Mouse (Mus musculus) right cerebral cortex, postnatal 25 days (tissue): ENCODE data around the gene Plekhm3.

Source experiments
- DNase-seq: peaks from one replicate; pipeline ENCODE4 v3.0.0; 2022

The Plekhm3 gene

GRCm38 (mm10) chr1:64823564-64823963 lies 133.1 kb downstream of the Plekhm3 start:
- DNase-seq, result no peak

- DNase-seq, result no peak
Measured at GRCm38 (mm10) chr1:64817709-64818108, 138.9 kb downstream of the Plekhm3 start.

DNA sequence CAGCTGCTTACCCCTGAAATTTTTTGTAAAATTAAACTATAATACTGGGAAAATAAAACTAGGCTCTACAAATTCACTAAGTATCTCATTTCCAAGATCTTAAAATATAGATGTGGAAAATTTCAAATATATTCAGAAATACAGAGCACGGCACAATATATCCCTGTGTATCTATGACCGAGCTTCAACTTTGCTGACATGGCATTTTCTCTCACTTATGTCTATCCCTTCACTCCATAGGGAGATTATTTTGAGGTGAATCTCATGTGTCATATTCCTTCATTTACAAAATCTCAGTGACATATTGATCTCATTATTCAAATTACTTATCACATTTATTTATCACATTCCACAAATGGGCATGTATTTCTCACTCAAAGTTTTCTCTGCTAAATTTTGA lies 143.4 kb downstream of the Plekhm3 start:
- no peak for DNase-seq

- no peak for DNase-seq
Measured at GRCm38 (mm10) chr1:64811956-64812355, 144.7 kb downstream of the Plekhm3 start.

DNA sequence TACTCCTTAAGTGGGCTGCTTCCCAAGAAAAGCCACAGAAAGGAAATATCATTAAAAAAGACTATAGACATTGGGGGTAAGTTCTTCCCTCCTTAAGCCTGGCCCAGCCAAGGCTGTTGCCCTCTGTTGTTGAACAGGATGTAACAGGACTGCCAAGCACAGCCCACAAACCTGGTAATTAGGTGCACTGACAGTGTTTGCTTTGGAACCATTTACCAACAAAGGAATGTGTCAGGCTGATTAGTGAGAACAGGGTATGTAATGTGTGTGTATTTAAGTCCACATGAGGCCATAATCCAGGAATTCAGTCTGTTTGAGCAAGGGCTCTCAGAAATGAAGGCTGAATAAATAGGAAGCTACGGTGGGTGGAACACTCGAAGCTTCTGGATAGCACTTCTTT lies 147.5 kb downstream of the Plekhm3 start:
- DNase-seq, result no peak

DNA sequence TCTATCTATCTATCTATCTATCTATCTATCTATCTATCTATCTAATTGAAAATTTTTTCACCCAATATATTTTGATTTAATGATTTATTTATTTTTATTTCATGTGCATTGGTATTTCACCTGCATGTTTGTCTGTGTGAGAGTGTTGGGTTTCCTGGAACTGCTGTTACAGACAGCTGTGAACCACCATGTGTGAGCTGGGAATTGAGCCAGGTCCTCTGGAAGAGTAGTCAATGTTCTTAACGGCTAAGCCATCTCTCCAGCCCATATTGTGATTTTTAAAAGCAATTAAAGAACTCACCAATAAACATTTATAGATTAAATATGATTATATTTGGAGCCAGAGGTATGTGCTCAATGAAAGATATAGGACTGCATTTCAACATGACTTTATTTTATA lies 148.9 kb downstream of the Plekhm3 start:
- no peak for DNase-seq

DNA sequence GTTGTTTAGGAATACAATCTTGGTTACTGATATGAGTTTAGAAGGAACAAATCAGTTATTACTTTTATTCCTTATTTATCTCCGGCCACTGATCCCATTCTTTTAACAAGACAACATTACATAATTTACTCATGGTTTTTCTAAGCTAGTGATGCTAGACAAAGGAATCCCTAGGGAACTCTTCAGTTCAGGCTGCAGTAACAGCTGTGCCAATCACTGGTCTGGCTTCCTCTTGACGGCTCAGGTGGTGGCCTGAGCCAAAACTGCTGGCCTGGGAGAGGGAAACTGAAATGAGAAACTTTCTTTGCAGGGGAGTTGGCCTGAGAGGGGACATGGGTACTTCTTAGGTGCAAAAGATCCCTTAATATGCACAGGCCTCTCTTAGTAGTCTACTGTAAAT lies 151.4 kb downstream of the Plekhm3 start:
- DNase-seq, result no peak

DNA sequence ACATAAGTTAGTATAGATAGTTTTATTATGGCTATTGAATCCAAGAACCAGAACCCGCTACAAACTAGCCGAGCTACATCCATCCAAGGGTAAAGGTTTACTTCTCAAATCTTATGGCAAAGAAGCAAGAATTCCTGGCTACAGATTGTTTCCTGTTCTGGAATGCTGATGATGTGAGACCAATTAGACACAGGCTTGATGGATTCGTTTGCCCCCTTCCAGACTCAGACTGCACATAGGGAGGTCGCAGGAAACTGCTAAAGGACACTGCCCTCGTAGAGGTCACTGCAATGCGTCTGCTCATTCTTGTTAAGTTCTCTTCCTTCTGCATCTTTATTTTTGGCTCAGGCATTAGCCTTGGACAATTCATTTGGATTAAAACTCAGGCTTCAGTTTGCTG lies 154.0 kb downstream of the Plekhm3 start:
- DNase-seq, result no peak

- no peak for DNase-seq
Measured at GRCm38 (mm10) chr1:64797621-64798020, 159.0 kb downstream of the Plekhm3 start.

GRCm38 (mm10) chr1:64796867-64797582 lies 159.6 kb downstream of the Plekhm3 start:
- DNase-seq, result no peak

DNA sequence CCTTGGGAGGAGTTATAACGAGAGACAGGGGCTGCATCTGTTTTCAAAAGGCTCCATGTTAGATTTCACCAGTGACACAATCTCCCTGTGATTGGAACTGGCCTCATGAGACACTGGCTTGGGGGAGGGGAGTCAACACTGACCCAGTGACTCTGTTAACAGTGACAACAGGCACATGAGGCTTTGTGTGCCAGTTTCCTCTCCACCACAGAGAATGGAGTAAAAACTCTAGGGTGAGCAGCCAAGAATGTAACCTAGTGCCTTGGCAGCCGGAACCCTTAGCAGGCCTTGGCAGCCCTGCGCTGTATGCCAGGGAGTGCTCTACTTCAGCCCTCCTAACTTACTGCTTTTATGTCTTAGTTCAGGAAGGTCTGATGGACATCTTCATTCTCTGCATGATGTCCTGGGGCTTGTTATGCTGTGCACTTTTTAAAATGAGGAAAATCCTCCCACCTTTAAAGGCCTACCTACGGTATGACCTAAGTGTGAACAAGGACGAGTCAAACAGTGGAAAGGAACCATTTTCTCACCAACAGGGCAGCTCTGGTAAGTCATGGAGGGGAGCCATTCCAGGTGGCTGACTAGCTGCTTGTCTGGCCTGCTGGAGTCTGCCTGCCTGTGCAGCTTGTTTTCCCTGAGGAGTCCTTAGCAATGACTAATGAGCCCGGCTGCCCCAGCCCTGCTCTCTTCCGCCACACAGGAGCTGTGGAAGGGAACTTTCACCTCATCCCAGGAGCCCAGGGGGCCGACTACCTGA lies 161.2 kb downstream of the Plekhm3 start:
- no peak for DNase-seq

GRCm38 (mm10) chr1:64794096-64794495 lies 162.5 kb downstream of the Plekhm3 start:
- no peak for DNase-seq

DNA sequence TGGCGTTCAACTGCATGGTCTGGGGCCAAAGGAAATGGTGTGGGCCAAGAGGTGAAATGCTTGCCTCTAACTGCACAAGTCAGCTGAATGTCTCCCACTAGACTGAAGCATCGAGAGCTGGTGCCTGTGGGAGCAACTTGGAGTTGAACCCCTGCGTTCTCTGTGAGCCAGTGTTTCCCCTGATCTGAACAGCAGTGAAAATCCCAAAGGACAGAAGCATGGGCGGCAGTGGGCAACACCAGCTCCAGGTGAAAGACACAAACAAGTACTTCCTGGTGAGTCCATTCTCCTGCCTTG lies 163.4 kb downstream of the Plekhm3 start:
- no peak for DNase-seq

GRCm38 (mm10) chr1:64792521-64793233 lies 163.9 kb downstream of the Plekhm3 start:
- DNase-seq, result no peak

- DNase-seq, result peak; percentile 69
Measured at GRCm38 (mm10) chr1:64791826-64792225, 164.8 kb downstream of the Plekhm3 start.

DNA sequence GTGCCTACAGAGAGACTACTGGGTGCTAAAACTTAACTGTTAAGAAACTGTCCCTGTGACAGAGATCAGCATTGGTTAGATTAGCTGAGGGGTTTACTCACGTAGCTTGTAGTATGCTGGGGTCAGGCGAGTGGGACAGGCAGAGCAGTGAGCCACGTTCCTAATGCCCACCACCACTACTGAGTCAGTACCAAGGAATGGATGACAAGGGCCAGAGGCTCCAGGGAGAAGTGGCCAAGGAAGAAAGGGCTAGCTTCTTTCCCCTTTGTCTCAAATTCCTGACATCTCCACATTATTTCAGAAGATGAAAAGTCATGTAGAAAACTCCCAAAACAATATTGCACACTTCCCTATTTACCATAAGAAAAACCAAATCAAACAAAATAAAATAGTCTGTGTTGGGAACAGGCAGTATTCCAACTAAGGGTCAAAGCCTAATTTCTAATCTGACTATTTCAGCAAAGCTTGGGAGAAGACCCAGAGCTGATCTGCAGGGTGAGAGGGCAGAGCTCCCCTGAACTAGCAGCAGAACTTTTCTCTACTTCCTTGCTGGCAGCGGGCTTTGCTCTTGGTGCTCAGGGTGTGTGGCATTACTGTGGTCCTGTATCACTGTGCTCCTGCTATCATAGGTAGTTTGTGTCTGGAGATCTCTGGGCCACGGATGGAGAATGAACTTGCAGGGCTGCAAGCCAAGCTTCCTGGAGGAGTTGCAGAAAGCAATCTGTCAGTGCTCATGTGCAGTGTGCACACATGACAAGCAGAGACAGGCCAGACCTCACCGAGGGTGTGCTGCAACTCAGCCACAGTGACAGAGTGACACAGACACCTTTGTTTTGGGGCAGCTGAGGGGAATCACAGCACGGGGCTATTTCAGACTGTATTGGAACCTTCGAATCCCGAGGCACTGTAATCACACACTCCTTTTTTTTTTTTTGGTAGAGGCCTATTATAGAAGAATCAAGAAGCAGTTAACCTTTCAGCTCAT lies 165.5 kb downstream of the Plekhm3 start:
- peak; percentile 22 for DNase-seq

- no peak for DNase-seq
Measured at GRCm38 (mm10) chr1:64787701-64788515, 168.7 kb downstream of the Plekhm3 start.

GRCm38 (mm10) chr1:64779863-64780262 lies 176.8 kb downstream of the Plekhm3 start:
- no peak for DNase-seq

DNA sequence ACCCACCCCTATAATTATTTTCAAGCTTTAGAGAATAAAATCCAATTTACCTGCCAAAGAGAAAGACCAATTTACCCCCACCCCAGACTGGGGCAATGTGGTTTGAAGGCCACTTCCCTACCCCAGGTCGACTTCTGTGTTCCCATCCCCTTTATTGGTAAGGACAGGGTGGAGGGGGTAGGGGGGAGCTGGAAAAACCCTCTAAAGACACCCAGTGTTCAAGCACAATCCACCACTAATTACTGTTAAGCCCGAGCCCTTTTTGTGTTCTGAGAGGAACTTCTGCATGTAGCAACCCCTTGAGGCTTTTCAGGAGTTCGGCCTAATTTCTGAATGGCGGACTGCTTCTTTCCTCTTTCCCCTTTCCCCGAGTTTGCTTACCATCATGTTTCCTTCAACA lies 177.2 kb downstream of the Plekhm3 start:
- no peak for DNase-seq

- no peak for DNase-seq
Measured at GRCm38 (mm10) chr1:64773305-64773704, 183.3 kb downstream of the Plekhm3 start.

GRCm38 (mm10) chr1:64770169-64770568 lies 186.5 kb downstream of the Plekhm3 start:
- DNase-seq, result no peak

DNA sequence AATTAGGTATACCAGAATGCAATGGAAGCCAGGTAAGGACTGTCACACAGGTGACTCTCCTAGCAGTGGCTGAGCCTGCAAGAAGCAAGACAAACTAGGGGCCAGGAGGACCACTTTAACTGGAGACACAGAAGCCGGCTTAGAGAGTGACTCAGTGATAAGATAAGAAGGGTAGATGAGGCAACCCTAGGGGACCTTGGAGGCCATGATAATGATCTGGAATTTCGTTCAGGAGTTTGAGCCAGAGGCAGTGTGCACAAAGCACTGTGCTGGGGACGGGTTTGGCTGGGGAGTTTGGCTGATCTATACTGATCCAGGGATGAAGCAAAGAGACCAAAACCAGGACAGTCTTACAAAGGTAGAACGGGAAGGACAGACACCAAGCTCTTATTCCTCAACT lies 195.0 kb downstream of the Plekhm3 start:
- no peak for DNase-seq
